In genomic region chr5:147492511-147492910, GRCm38 (mm10) we compare ENCODE assay signal across 24 mouse cellular contexts.
DNase-seq lines count a peak whose midpoint lies in the region; ATAC-seq and TF ChIP-seq lines count a peak whose summit lies in the region.
"Had no signal": no experiment of that assay in that cellular context is flagged by ENCODE, and none has a peak within 500 bp of the region (broad histone marks: within the 10 kb centered on the region; RNA-seq: fewer than 3 reads in every experiment).

No protein-coding gene starts in this region.

- no peak for TF ChIP-seq POLR2A in MEL (IDR thresholded peaks at IDR 0.05; ENCODE audit: control insufficient read depth in 1 of 2, insufficient read depth in 1 of 2, low read depth in 1 of 2, low read length in 2 of 2, poor library complexity in 1 of 2)

- no peak for TF ChIP-seq RAD21 in MEL (IDR thresholded peaks at IDR 0.05; ENCODE audit: low read depth, low read length)

- no peak for TF ChIP-seq CTCF in MEL (IDR thresholded peaks at IDR 0.05 in 2 of 3, conservative IDR thresholded peaks at IDR 0.05 in 1 of 3; ENCODE audit: control insufficient read depth in 1 of 3, insufficient read depth in 1 of 3, low read depth in 2 of 3, low read length in 3 of 3, poor library complexity in 1 of 3, severe bottlenecking in 1 of 3)
- TF ChIP-seq CTCF in liver, embryonic 14.5 days (IDR thresholded peaks at IDR 0.05; ENCODE audit: low read depth): no peak
- no peak for TF ChIP-seq CTCF in layer of hippocampus, adult 2 months (conservative IDR thresholded peaks at IDR 0.05)
- no peak for TF ChIP-seq CTCF in left cerebral cortex, adult 2 months (IDR thresholded peaks at IDR 0.05)

- 40% methylated on average over 3 of the region's 3 CpGs for WGBS in liver, embryonic 14.5 days (ENCODE audit: insufficient replicate concordance)

- H3K36me3 ChIP-seq in MEL (ENCODE audit: control insufficient read depth in 1 of 2, insufficient read depth in 2 of 2, low read length in 2 of 2): peaks cover 27 to 58% of the 10 kb centered on the region in 2 experiments
- H3K36me3 ChIP-seq in erythroblast, embryonic 14.5 days (ENCODE audit: control insufficient read depth): peaks cover 74% of the 10 kb centered on the region
- peaks cover 6% of the 10 kb centered on the region for H3K36me3 ChIP-seq in liver, embryonic 14.5 days (replicated peaks; ENCODE audit: control insufficient read depth, insufficient read depth, low read depth)
- H3K36me3 ChIP-seq: heart, embryonic 15.5 days; hindbrain, embryonic 15.5 days; intestine, embryonic 15.5 days had no signal

- H3K27ac ChIP-seq in MEL (ENCODE audit: control insufficient read depth, low read depth, low read length): peak overlapping the region; percentile 67
- peak overlapping the region; percentile 36 for H3K27ac ChIP-seq in liver, embryonic 14.5 days
- no peak overlapping the region for H3K27ac ChIP-seq in layer of hippocampus, adult 2 months
- no peak overlapping the region for H3K27ac ChIP-seq in left cerebral cortex, adult 2 months
- H3K27ac ChIP-seq: forebrain, embryonic 10.5 days; heart, embryonic 15.5 days; hindbrain, embryonic 15.5 days; intestine, embryonic 15.5 days had no signal

- no peaks in the 10 kb centered on the region for H3K9me3 ChIP-seq in MEL (replicated peaks; ENCODE audit: insufficient read depth, low read length)
- no peaks in the 10 kb centered on the region for H3K9me3 ChIP-seq in erythroblast, embryonic 14.5 days (ENCODE audit: control insufficient read depth, low read length)
- no peaks in the 10 kb centered on the region for H3K9me3 ChIP-seq in liver, embryonic 14.5 days (ENCODE audit: control insufficient read depth, low read length)
- H3K9me3 ChIP-seq: forebrain, embryonic 10.5 days; heart, embryonic 15.5 days; hindbrain, embryonic 15.5 days; intestine, embryonic 15.5 days; megakaryocyte, embryonic 14.5 days had no signal

- no peak overlapping the region for H3K4me3 ChIP-seq in MEL (ENCODE audit: control insufficient read depth in 1 of 2, insufficient read depth in 1 of 2, low read depth in 2 of 2, low read length in 2 of 2)
- peak overlapping the region; percentile 42 for H3K4me3 ChIP-seq in erythroblast, embryonic 14.5 days (replicated peaks)
- peak overlapping the region in 1 of 2 experiments; percentile 21; a peak in 1 of 4 replicates for H3K4me3 ChIP-seq in liver, embryonic 14.5 days (ENCODE audit: insufficient read depth in 1 of 2, low read depth in 2 of 2, low read length in 2 of 2)
- no peak overlapping the region for H3K4me3 ChIP-seq in layer of hippocampus, adult 2 months
- no peak overlapping the region for H3K4me3 ChIP-seq in left cerebral cortex, adult 2 months
- H3K4me3 ChIP-seq: forebrain, embryonic 10.5 days; heart, embryonic 15.5 days; hindbrain, embryonic 15.5 days; intestine, embryonic 15.5 days; megakaryocyte, embryonic 14.5 days had no signal

- ATAC-seq in liver, embryonic 14.5 days (ENCODE audit: insufficient read depth): peak; percentile 85
- ATAC-seq: CD4-positive, CD25-positive, alpha-beta regulatory T cell, adult 4 months; forebrain, embryonic 16.5 days; intestine, embryonic 15.5 days had no signal

- intact Hi-C loops in left cerebral cortex, adult 2 months (cut with DNase I): no loop called here

- peak overlapping the region; percentile 49 for H3K4me2 ChIP-seq in liver, embryonic 14.5 days (ENCODE audit: low read depth)
- H3K4me2 ChIP-seq: heart, embryonic 15.5 days; hindbrain, embryonic 15.5 days; intestine, embryonic 15.5 days had no signal

- H3K4me1 ChIP-seq in MEL (ENCODE audit: control insufficient read depth in 1 of 2, insufficient read depth in 2 of 2, low read length in 2 of 2): peaks cover 36% of the 10 kb centered on the region in 2 experiments
- peaks cover 68% of the 10 kb centered on the region for H3K4me1 ChIP-seq in erythroblast, embryonic 14.5 days (ENCODE audit: control insufficient read depth)
- peaks cover 41 to 44% of the 10 kb centered on the region in 2 experiments for H3K4me1 ChIP-seq in liver, embryonic 14.5 days (replicated peaks; ENCODE audit: control insufficient read depth in 2 of 2, insufficient read depth in 2 of 2, low read length in 1 of 2)
- H3K4me1 ChIP-seq: forebrain, embryonic 10.5 days; hindbrain, embryonic 15.5 days; intestine, embryonic 15.5 days had no signal

- DNase-seq in MEL (ENCODE audit: low read depth, low spot score): peak; percentile 56
- peak; percentile 51 to 58 (median 53) for DNase-seq in liver, embryonic 14.5 days (ENCODE audit: low read depth in 3 of 3, low spot score in 3 of 3)
- peak; percentile 20 for DNase-seq in retina, embryonic 14.5 days (ENCODE audit: low spot score)
- no peak for DNase-seq in layer of hippocampus, adult 2 months (ENCODE audit: low spot score in 2 of 2)
- no peak for DNase-seq in left cerebral cortex, adult 2 months (ENCODE audit: extremely low spot score in 1 of 2, low spot score in 2 of 2)
- DNase-seq in urinary bladder, adult 2 months (ENCODE audit: low spot score): no peak
- DNase-seq: cerebellum, adult 18-20 months; cerebellum, postnatal 25 days; embryo, embryonic 11 days; gastrocnemius, postnatal 14 days; kidney, adult 8-10 months; kidney, postnatal 14 days; lung, adult 18-20 months; midbrain, embryonic 14.5 days; right cerebral cortex, postnatal 4 days; thymus, postnatal 4 days had no signal

- H3K27me3 ChIP-seq in MEL (ENCODE audit: control insufficient read depth in 1 of 2, insufficient read depth in 2 of 2, low read length in 2 of 2): no peaks in the 10 kb centered on the region
- no peaks in the 10 kb centered on the region for H3K27me3 ChIP-seq in erythroblast, embryonic 14.5 days (ENCODE audit: control insufficient read depth)
- H3K27me3 ChIP-seq in liver, embryonic 14.5 days (ENCODE audit: control insufficient read depth, insufficient read depth, low read length): no peaks in the 10 kb centered on the region
- H3K27me3 ChIP-seq: heart, embryonic 15.5 days; hindbrain, embryonic 15.5 days; intestine, embryonic 15.5 days; megakaryocyte, embryonic 14.5 days had no signal

- TF ChIP-seq EP300 in MEL (IDR thresholded peaks at IDR 0.05; ENCODE audit: low read depth in 1 of 2, low read length in 2 of 2): peak; percentile 72; a peak in 3 of 4 replicates
- peak; percentile 81 for TF ChIP-seq EP300 in liver, embryonic 14.5 days (IDR thresholded peaks at IDR 0.05; ENCODE audit: low read depth)

- H3K79me2 ChIP-seq in MEL (ENCODE audit: control insufficient read depth, insufficient read depth, low read length, poor library complexity): peaks cover 17% of the 10 kb centered on the region

- no peak overlapping the region; the same call in 1 of the 2 replicates for H3K9ac ChIP-seq in MEL (ENCODE audit: control insufficient read depth, low read depth, low read length, poor library complexity, severe bottlenecking)
- peak overlapping the region; percentile 36 for H3K9ac ChIP-seq in liver, embryonic 14.5 days (replicated peaks)
- H3K9ac ChIP-seq: heart, embryonic 15.5 days; hindbrain, embryonic 15.5 days; intestine, embryonic 15.5 days had no signal

TF ChIP-seq in MEL, 35 proteins besides CTCF, POLR2A, EP300 and RAD21:
- TF ChIP-seq BHLHE40 (IDR thresholded peaks at IDR 0.05; ENCODE audit: borderline replicate concordance, low read depth, low read length) (no peak), ETS1 (IDR thresholded peaks at IDR 0.05; ENCODE audit: low read depth, low read length) (peak; percentile 63; the same call in 1 of the 2 replicates), ZNF384 (IDR thresholded peaks at IDR 0.05; ENCODE audit: low read depth, low read length) (no peak), E2F4 (IDR thresholded peaks at IDR 0.05; ENCODE audit: borderline replicate concordance, low read depth, low read length) (no peak), USF1 (IDR thresholded peaks at IDR 0.05; ENCODE audit: low read depth, low read length) (no peak), ZMIZ1 (IDR thresholded peaks at IDR 0.05; ENCODE audit: low read depth, low read length) (no peak), ELF1 (IDR thresholded peaks at IDR 0.05; ENCODE audit: low read depth, low read length) (no peak), TCF12 (IDR thresholded peaks at IDR 0.05; ENCODE audit: low read depth, low read length) (peak; percentile 81), HCFC1 (IDR thresholded peaks at IDR 0.05; ENCODE audit: low read depth, low read length) (no peak), TAL1 (IDR thresholded peaks at IDR 0.05; ENCODE audit: low read length) (peak; percentile 75), POLR2AphosphoS2 (IDR thresholded peaks at IDR 0.05; ENCODE audit: low read length) (0 out of 2 replicates have a peak, but pooled peaks have one; percentile 1), GATA1 (IDR thresholded peaks at IDR 0.05; ENCODE audit: low read depth, low read length) (peak; percentile 85), MYB (IDR thresholded peaks at IDR 0.05; ENCODE audit: low read depth, low read length) (no peak)

Comparison
In these comparisons a context has a peak if more than half of its experiments do, and no peak if none do; other contexts are left out.
1. DNase-seq: peak in MEL (single experiment), liver, embryonic 14.5 days (3 of 3) and retina, embryonic 14.5 days (single experiment); none in layer of hippocampus, adult 2 months (0 of 2), left cerebral cortex, adult 2 months (0 of 2) and urinary bladder, adult 2 months (single experiment).
2. H3K27ac ChIP-seq: peak in MEL (single experiment) and liver, embryonic 14.5 days (single experiment); none in layer of hippocampus, adult 2 months (single experiment) and left cerebral cortex, adult 2 months (single experiment).